Mouse (Mus musculus): Measurements from ENCODE around the gene Med14. TPM values are rescaled to one million over a fixed set of nuclear protein-coding genes. Genes with fewer than 3 reads are reported as not detected.
A peak's percentile ranks its signal among the peaks of the same experiment; 100 is the strongest.

Med14 gene
- total and polyA plus RNA-seq, 2 experiments from 2014 or later = 10.8 to 41.9 TPM

DNA sequence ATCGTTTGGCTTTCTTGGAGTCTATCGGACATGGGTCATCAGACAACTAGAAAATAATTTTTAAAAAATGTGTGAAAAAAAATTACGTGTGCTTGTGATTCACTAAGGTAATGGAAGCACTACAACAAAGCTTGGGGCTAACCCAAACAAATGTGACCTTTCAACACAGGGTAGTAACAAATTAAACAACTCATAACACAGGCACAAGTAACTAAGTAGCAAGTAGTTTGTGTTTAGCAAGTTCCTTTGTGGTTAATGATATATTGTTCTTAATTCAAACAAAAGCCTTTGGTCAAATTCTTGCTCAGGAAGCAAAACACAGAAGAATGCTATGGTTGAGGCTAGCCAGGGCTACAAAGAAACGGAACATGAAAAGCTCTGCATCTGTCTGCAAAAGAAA is 45.8 kb downstream of the Med14 start:
- Histone ChIP-seq H3K9me3 (replicated peaks; ENCODE audit: control insufficient read depth, low read length) (no peaks in the 10 kb centered on the region), H3K36me3 (replicated peaks; ENCODE audit: control insufficient read depth, insufficient read depth, low read length) (peaks cover 26% of the 10 kb centered on the region; the same call in 1 of the 2 replicates), H3K4me3 (ENCODE audit: low read depth, low read length) (no peak overlapping the region), H3K27me3 (ENCODE audit: control insufficient read depth, insufficient read depth, low read length) (no peaks in the 10 kb centered on the region), H3K27ac (ENCODE audit: low read depth) (no peak overlapping the region), H3K4me1 (ENCODE audit: control insufficient read depth, insufficient read depth) (no peaks in the 10 kb centered on the region), H3K9ac (replicated peaks; ENCODE audit: low read depth, low read length) (no peak overlapping the region), H3K4me2 (ENCODE audit: low read depth, low read length) (no peak overlapping the region)
- TF ChIP-seq EP300 (IDR thresholded peaks at IDR 0.05; ENCODE audit: low read depth) (no peak), CTCF (IDR thresholded peaks at IDR 0.05; ENCODE audit: low read depth) (no peak)
- WGBS = 84% methylated on average over 4 of the region's 4 CpGs
- ATAC-seq (ENCODE audit: insufficient read depth, low read depth) = no peak
- no peak for DNase-seq (ENCODE audit: low spot score)

DNA sequence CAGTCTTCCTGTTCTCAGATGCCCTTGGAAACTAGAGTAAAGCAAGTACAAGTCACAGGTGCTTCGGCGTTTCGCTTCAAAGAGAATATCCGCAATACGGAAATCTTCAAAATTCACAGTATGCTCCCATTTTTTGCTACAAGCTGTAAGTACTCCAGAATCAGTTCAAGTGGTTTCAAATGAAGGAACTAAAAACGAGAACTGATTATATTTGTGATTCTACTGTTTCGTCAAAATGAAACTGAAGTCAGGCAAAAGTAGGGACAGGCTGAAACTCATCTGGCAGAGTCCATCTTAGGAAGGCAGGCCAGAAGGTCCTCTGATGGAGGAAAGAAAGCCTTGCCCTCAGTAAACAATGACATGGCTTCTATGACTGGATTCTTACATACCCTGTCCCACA is 48.1 kb downstream of the Med14 start:
- no peak overlapping the region for H3K4me3 ChIP-seq (ENCODE audit: low read depth, low read length)
- no peak overlapping the region for H3K27ac ChIP-seq (ENCODE audit: low read depth)
- no peak for TF ChIP-seq CTCF (IDR thresholded peaks at IDR 0.05; ENCODE audit: low read depth)
- H3K4me2 ChIP-seq (ENCODE audit: low read depth, low read length) = no peak overlapping the region
- H3K4me1 ChIP-seq (ENCODE audit: control insufficient read depth, insufficient read depth) = no peaks in the 10 kb centered on the region
- peaks cover 26% of the 10 kb centered on the region; the same call in 1 of the 2 replicates for H3K36me3 ChIP-seq (replicated peaks; ENCODE audit: control insufficient read depth, insufficient read depth, low read length)
- H3K27me3 ChIP-seq (ENCODE audit: control insufficient read depth, insufficient read depth, low read length) = no peaks in the 10 kb centered on the region
- H3K9me3 ChIP-seq (replicated peaks; ENCODE audit: control insufficient read depth, low read length) = no peaks in the 10 kb centered on the region
- no peak for ATAC-seq (ENCODE audit: insufficient read depth, low read depth)
- 91% methylated on average over 7 of the region's 7 CpGs for WGBS
- no peak for DNase-seq (ENCODE audit: low spot score)
- H3K9ac ChIP-seq (replicated peaks; ENCODE audit: low read depth, low read length) = no peak overlapping the region

DNA sequence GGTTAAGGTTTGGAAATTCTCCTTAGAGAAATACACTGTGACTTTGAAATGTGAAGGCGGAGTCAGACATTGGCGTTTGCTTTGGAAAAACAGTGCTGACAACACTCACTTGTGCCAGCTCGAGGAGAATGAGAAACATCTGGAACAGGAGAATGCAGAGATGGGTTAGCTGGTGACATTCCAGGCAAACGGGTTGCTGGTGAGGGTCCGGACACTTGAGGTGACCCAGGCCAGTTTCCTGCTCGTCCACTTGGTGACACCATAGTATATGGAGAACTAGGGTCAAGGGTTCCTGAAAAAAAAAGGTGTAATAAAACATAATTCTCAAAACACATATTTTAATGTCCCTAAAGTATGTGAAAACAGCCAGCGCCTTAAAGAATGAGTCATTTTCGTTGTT is 75.0 kb downstream of the Med14 start:
- no peak for ATAC-seq (ENCODE audit: insufficient read depth, low read depth)
- no peak overlapping the region for H3K27ac ChIP-seq (ENCODE audit: low read depth)

DNA sequence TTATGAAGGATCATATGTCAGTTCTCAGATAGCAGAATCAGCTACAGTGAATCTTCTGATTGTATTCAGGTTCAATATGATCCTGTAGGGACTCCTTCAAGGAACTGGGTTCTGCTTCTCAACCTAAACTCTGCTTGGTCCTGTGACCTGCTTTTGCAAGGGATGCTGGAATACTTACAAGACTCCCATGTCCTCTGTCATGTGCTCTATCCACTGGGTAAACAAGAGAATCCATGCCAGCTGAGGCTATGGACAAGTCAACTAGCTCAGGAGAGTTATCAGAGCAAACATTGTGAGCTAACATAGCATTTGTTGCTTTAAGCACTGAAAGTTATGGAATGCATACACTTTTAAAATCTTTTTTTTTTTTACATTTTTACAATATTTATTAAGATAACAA is 75.8 kb downstream of the Med14 start:
- no peak overlapping the region for H3K27ac ChIP-seq (ENCODE audit: low read depth)
- TF ChIP-seq EP300 (IDR thresholded peaks at IDR 0.05; ENCODE audit: low read depth) (no peak), CTCF (IDR thresholded peaks at IDR 0.05; ENCODE audit: low read depth) (no peak)
- no peaks in the 10 kb centered on the region for H3K9me3 ChIP-seq (replicated peaks; ENCODE audit: control insufficient read depth, low read length)
- no peak overlapping the region for H3K4me2 ChIP-seq (ENCODE audit: low read depth, low read length)
- DNase-seq (ENCODE audit: low spot score) (no peak), ATAC-seq (ENCODE audit: insufficient read depth, low read depth) (no peak)
- no peaks in the 10 kb centered on the region for H3K27me3 ChIP-seq (ENCODE audit: control insufficient read depth, insufficient read depth, low read length)
- peaks cover 17% of the 10 kb centered on the region for H3K36me3 ChIP-seq (replicated peaks; ENCODE audit: control insufficient read depth, insufficient read depth, low read length)
- H3K9ac ChIP-seq (replicated peaks; ENCODE audit: low read depth, low read length) = no peak overlapping the region
- no peak overlapping the region for H3K4me3 ChIP-seq (ENCODE audit: low read depth, low read length)
- no peaks in the 10 kb centered on the region for H3K4me1 ChIP-seq (ENCODE audit: control insufficient read depth, insufficient read depth)

More for the DNA sequence above, 75.0 kb downstream of the Med14 start:
- H3K4me1 ChIP-seq (ENCODE audit: control insufficient read depth, insufficient read depth) = no peaks in the 10 kb centered on the region
- no peaks in the 10 kb centered on the region for H3K27me3 ChIP-seq (ENCODE audit: control insufficient read depth, insufficient read depth, low read length)
- H3K9ac ChIP-seq (replicated peaks; ENCODE audit: low read depth, low read length) = no peak overlapping the region
- 51% methylated on average over 8 of the region's 8 CpGs for WGBS
- no peaks in the 10 kb centered on the region for H3K9me3 ChIP-seq (replicated peaks; ENCODE audit: control insufficient read depth, low read length)
- no peak overlapping the region for H3K4me3 ChIP-seq (ENCODE audit: low read depth, low read length)
- H3K4me2 ChIP-seq (ENCODE audit: low read depth, low read length) = no peak overlapping the region
- no peak for DNase-seq (ENCODE audit: low spot score)
- H3K36me3 ChIP-seq (replicated peaks; ENCODE audit: control insufficient read depth, insufficient read depth, low read length) = peaks cover 17% of the 10 kb centered on the region
- TF ChIP-seq CTCF (IDR thresholded peaks at IDR 0.05; ENCODE audit: low read depth) = no peak
- no peak for TF ChIP-seq EP300 (IDR thresholded peaks at IDR 0.05; ENCODE audit: low read depth)

DNA sequence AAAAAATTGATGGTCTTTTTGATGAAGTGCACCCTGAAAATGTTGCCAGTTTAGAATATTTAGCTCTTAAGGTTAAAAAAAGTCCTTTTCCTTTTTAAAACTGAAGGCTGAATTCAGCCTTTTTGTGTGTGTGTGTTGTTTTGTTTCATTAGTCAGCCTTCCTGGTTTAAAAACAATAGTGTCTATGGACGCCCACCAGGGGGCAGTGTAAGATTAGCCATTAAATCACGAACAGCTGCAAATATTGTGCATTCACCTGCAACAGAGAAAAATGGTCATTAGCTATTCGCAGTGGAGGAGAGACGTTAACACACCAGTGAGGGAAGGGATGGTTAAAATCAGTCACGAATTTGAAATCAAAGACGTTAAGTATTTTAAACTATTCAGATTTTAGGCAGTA is 84.5 kb downstream of the Med14 start:
- TF ChIP-seq EP300 (IDR thresholded peaks at IDR 0.05; ENCODE audit: low read depth) = no peak
- peak; percentile 59 for TF ChIP-seq CTCF (IDR thresholded peaks at IDR 0.05; ENCODE audit: low read depth)
- Histone ChIP-seq H3K4me1 (ENCODE audit: control insufficient read depth, insufficient read depth) (no peaks in the 10 kb centered on the region), H3K27ac (ENCODE audit: low read depth) (no peak overlapping the region), H3K4me2 (ENCODE audit: low read depth, low read length) (no peak overlapping the region), H3K9me3 (replicated peaks; ENCODE audit: control insufficient read depth, low read length) (no peaks in the 10 kb centered on the region), H3K36me3 (replicated peaks; ENCODE audit: control insufficient read depth, insufficient read depth, low read length) (no peaks in the 10 kb centered on the region), H3K9ac (replicated peaks; ENCODE audit: low read depth, low read length) (no peak overlapping the region), H3K4me3 (ENCODE audit: low read depth, low read length) (no peak overlapping the region), H3K27me3 (ENCODE audit: control insufficient read depth, insufficient read depth, low read length) (no peaks in the 10 kb centered on the region)
- ATAC-seq (ENCODE audit: insufficient read depth, low read depth) (no peak), DNase-seq (ENCODE audit: low spot score) (peak; percentile 49)
- WGBS = 30% methylated on average over 6 of the region's 6 CpGs

DNA sequence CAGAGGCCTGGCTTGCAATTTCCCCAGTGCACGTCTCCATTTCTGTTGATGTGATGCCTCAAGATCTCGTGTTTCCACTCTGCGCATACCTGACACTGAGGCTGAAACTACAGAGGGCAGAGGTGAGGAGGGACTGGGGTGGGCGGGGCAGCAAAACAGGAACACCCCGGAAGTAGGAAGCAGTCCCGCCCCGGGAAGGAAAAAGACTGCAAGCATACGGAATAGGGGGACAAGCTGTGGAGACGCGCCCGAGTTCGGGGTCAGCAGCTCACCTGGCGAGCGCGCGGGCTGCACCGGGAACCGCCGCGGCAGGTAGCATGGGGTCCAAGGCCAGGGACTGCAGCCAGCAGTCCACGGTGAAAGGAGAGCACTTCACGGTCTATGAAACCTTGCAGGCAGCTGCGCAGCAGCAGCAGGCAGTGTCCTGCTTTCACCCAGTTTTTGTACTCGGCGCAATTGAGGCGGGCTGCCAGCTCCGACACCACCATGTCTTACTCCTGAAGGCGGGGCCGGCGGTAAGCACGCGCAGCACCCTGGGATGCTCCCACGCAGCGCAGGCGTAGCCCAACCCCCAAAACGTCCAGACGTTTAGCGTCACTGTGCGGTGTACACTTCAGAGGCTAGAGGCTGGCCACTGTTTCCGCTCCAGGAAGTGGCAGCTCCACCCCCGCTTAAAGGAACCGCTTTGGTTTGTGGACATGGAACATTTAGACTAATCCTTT is 88.7 kb downstream of the Med14 start, which contains the start of gene 1810030O07Rik:
1810030O07Rik (minus strand) TSS at position 615 of the 722 bp plus-strand sequence.
- Histone ChIP-seq H3K9me3 (replicated peaks; ENCODE audit: control insufficient read depth, low read length) (no peaks in the 10 kb centered on the region), H3K4me2 (ENCODE audit: low read depth, low read length) (peak within 1 kb of the TSS; percentile 66), H3K27me3 (ENCODE audit: control insufficient read depth, insufficient read depth, low read length) (no peaks in the 10 kb centered on the region), H3K36me3 (replicated peaks; ENCODE audit: control insufficient read depth, insufficient read depth, low read length) (no peaks in the 10 kb centered on the region; the same call in 1 of the 2 replicates), H3K4me1 (ENCODE audit: control insufficient read depth, insufficient read depth) (no peaks in the 10 kb centered on the region), H3K4me3 (ENCODE audit: low read depth, low read length) (peak within 1 kb of the TSS; percentile 75), H3K27ac (ENCODE audit: low read depth) (peak within 1 kb of the TSS; percentile 94), H3K9ac (replicated peaks; ENCODE audit: low read depth, low read length) (peak within 1 kb of the TSS; percentile 74)
- TF ChIP-seq CTCF (IDR thresholded peaks at IDR 0.05; ENCODE audit: low read depth) = no peak
- TF ChIP-seq EP300 (IDR thresholded peaks at IDR 0.05; ENCODE audit: low read depth) = 0 out of 2 replicates have a peak, but pooled peaks have one; percentile 18
- ATAC-seq (ENCODE audit: insufficient read depth, low read depth) (peak; percentile 99), DNase-seq (ENCODE audit: low spot score) (peak; percentile 88)
- 6% methylated on average over 39 of the region's 42 CpGs for WGBS

Measured in heart, postnatal 0 days (tissue).